Mouse (Mus musculus): ENCODE measurements around the gene Bfsp2.

Gene Bfsp2

DNA sequence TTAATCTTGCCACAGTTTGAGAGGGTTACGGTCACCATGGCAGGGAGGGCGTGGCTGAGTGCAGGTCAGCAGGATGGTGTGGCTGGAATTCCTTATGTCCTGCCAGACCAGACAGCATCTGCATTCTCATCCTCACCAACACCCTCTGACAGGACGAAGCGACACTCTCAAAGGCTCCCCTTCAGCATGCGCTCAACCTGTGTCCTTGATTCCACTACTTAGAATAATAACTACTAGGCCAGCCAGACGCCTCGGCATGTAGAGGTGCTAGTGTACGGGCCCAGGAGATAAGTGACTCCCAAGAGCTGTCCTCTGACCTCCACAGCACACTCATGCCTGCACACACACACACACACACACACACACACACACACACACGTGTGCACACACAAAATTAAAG lies 101.0 kb downstream of the Bfsp2 start:
- DNase-seq, result no peak

DNA sequence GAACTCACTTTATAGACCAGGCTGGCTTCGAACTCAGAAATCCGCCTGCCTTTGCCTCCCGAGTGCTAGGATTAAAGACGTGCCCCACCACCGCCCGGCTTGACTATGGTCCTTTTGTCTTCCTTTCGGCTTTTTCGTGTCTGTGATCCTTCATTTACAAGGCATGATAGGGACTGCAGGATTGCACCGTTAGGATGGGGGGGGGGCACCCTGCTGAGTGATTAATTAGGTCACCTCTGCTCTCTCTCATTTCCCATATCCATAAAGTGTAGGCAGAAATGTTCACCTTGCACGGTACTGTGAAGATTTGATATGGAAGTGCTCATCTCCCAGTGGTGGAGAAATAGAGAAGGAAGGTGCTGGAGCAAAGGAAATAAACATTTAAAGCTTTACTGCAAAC lies 101.5 kb downstream of the Bfsp2 start:
- DNase-seq, result no peak

- DNase-seq, result no peak
These were observed 103.6 kb downstream of the Bfsp2 start for GRCm38 (mm10) chr9:103376346-103377320.

All from cerebellum, adult 9-10 months (tissue).